Mouse (Mus musculus) lung, postnatal 10 days (tissue): Measurements from ENCODE around the gene Trub1.

Source experiments
- DNase-seq: peaks from one replicate; pipeline ENCODE4 v3.0.0; 2021

Trub1 gene

GRCm38 (mm10) chr19:57498884-57499410 lies 46.2 kb downstream of the Trub1 start:
- DNase-seq: no peak

- DNase-seq: no peak
Measured at GRCm38 (mm10) chr19:57500254-57500653, 47.5 kb downstream of the Trub1 start.

- no peak for DNase-seq
Measured at GRCm38 (mm10) chr19:57503144-57503543, 50.4 kb downstream of the Trub1 start.

- no peak for DNase-seq
Measured at GRCm38 (mm10) chr19:57505048-57505932, 52.6 kb downstream of the Trub1 start.

- peak; percentile 41 for DNase-seq
Measured at GRCm38 (mm10) chr19:57506591-57506990, 53.9 kb downstream of the Trub1 start.

- DNase-seq: no peak
Measured at GRCm38 (mm10) chr19:57508261-57508788, 55.6 kb downstream of the Trub1 start.

- peak; percentile 74 for DNase-seq
Measured at GRCm38 (mm10) chr19:57509758-57510319, 57.1 kb downstream of the Trub1 start.

- DNase-seq: no peak
Measured at GRCm38 (mm10) chr19:57510836-57511235, 58.1 kb downstream of the Trub1 start.

GRCm38 (mm10) chr19:57513123-57513522 lies 60.4 kb downstream of the Trub1 start:
- DNase-seq: no peak

- peak; percentile 47 for DNase-seq
Measured at GRCm38 (mm10) chr19:57521721-57522120, 69.0 kb downstream of the Trub1 start.

GRCm38 (mm10) chr19:57523363-57523762 lies 70.7 kb downstream of the Trub1 start:
- no peak for DNase-seq

- DNase-seq: no peak
Measured at GRCm38 (mm10) chr19:57525693-57526092, 73.0 kb downstream of the Trub1 start.

- no peak for DNase-seq
Measured at GRCm38 (mm10) chr19:57530212-57530611, 77.5 kb downstream of the Trub1 start.

- DNase-seq: peak; percentile 17
Measured at GRCm38 (mm10) chr19:57534262-57534661, 81.5 kb downstream of the Trub1 start.

- no peak for DNase-seq
Measured at GRCm38 (mm10) chr19:57536512-57536911, 83.8 kb downstream of the Trub1 start.

- DNase-seq: no peak
Measured at GRCm38 (mm10) chr19:57537510-57538182, 84.9 kb downstream of the Trub1 start.

GRCm38 (mm10) chr19:57540118-57540517 lies 87.4 kb downstream of the Trub1 start:
- DNase-seq: no peak
